Mouse (Mus musculus): Measurements from ENCODE around the gene Adgra1. TPM values are rescaled to one million over a fixed set of nuclear protein-coding genes. Genes with fewer than 3 reads are reported as not detected.

The Adgra1 gene
- polyA plus RNA-seq, 1 experiment from 2014 or later, result not detected

DNA sequence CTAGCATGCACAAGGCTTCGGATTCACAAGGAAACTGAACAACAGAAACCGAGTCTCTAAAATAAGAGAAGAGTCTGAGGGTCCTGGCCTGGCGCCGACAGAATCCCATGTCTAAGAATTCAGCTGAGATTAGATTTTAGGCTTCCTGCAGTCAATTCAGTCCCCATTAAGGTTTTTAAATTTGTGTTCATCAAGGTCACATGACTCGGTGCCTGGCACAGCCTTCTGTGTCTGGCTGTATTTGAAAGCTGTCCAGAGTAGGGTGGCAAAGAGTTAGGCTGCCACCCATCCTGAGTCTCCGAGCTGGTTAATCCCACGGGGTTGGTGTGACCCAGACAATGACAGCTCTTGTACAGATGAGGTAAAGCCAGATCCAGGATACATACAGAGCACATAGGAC is 62.8 kb downstream of the Adgra1 start:
- Histone ChIP-seq H3K27me3 (ENCODE audit: control insufficient read depth, insufficient read depth, low read depth, low read length) (peaks cover 30% of the 10 kb centered on the region), H3K4me2 (ENCODE audit: low read depth, low read length) (no peak overlapping the region), H3K9ac (ENCODE audit: low read length) (no peak overlapping the region), H3K9me3 (ENCODE audit: control insufficient read depth, low read length) (no peaks in the 10 kb centered on the region), H3K27ac (ENCODE audit: low read length) (no peak overlapping the region), H3K4me3 (ENCODE audit: low read length) (no peak overlapping the region), H3K36me3 (ENCODE audit: control insufficient read depth, insufficient read depth, low read length) (no peaks in the 10 kb centered on the region), H3K4me1 (replicated peaks; ENCODE audit: control insufficient read depth, insufficient read depth, low read length) (no peaks in the 10 kb centered on the region)
- no peak for ATAC-seq (ENCODE audit: low read depth)
- 76% methylated on average over 7 of the region's 7 CpGs for WGBS

DNA sequence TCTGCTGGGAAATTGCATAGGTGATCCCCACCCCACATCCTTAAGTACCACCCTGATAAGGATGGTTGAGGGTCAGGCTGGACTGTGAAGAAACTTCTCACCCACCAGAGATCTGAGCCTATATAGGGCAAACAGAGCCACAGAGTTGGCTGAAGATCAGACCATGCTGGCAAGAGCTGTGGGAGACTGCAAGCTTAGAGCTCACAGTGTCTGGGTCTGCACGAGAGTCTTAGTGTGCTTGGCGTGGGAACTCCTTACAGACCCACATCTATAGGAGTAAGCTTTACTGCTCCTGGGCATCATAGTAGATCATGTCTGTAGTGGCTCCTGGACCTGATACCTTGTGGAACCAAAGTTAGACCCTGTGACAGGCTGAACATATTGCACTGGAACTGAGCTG is 64.6 kb downstream of the Adgra1 start:
- Histone ChIP-seq H3K27me3 (ENCODE audit: control insufficient read depth, insufficient read depth, low read depth, low read length) (peaks cover 25% of the 10 kb centered on the region), H3K36me3 (ENCODE audit: control insufficient read depth, insufficient read depth, low read length) (no peaks in the 10 kb centered on the region), H3K4me1 (replicated peaks; ENCODE audit: control insufficient read depth, insufficient read depth, low read length) (no peaks in the 10 kb centered on the region), H3K4me2 (ENCODE audit: low read depth, low read length) (no peak overlapping the region), H3K9ac (ENCODE audit: low read length) (no peak overlapping the region), H3K27ac (ENCODE audit: low read length) (no peak overlapping the region), H3K4me3 (ENCODE audit: low read length) (no peak overlapping the region), H3K9me3 (ENCODE audit: control insufficient read depth, low read length) (no peaks in the 10 kb centered on the region)
- ATAC-seq (ENCODE audit: low read depth), result no peak
- WGBS, result 80% methylated on average over 2 of the region's 2 CpGs

DNA sequence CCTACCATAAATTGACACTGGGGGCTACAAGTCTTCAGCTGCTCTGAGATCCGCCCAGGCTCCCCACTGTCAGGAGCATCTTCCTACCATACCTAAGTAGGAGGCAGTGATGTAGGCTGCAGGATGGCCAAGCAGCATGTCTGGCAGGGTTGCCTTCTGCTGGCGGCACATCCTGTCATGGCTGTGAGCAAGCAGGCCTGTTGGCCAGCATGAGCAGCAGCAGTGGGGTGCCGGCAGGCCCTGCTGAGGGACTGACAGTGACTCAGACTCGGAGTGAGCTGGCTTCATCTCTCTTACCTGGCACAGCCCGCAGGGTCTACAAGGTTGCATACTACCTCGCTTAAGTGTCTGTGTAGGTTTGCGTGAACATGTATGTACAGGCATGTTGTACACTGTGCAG is 65.5 kb downstream of the Adgra1 start:
- H3K4me1 ChIP-seq (replicated peaks; ENCODE audit: control insufficient read depth, insufficient read depth, low read length), result no peaks in the 10 kb centered on the region
- H3K4me2 ChIP-seq (ENCODE audit: low read depth, low read length), result no peak overlapping the region
- WGBS, result 72% methylated on average over 7 of the region's 7 CpGs
- H3K27ac ChIP-seq (ENCODE audit: low read length), result no peak overlapping the region
- H3K4me3 ChIP-seq (ENCODE audit: low read length), result no peak overlapping the region
- no peaks in the 10 kb centered on the region for H3K9me3 ChIP-seq (ENCODE audit: control insufficient read depth, low read length)
- ATAC-seq (ENCODE audit: low read depth), result no peak
- H3K27me3 ChIP-seq (ENCODE audit: control insufficient read depth, insufficient read depth, low read depth, low read length), result peaks cover 17% of the 10 kb centered on the region
- no peaks in the 10 kb centered on the region for H3K36me3 ChIP-seq (ENCODE audit: control insufficient read depth, insufficient read depth, low read length)
- H3K9ac ChIP-seq (ENCODE audit: low read length), result no peak overlapping the region

DNA sequence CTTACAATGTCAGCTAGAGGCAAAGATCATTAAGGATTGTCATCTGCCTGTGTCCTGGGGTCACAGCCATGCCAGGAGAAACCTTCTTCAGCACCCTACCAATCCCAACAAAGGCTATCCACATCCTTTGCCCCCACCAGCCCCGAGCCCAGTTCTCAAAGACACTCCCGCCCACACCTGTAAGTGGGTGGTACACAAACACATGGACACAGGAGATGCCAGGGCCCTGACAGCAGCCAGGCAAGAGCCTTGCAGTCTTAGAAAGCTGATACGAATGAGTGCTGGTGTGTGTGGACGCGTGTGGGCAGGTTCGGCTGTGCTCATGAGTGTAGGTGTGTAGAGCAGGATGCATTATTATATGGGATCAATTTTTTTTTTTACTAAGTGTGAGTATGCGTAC is 66.5 kb downstream of the Adgra1 start:
- Histone ChIP-seq H3K4me1 (replicated peaks; ENCODE audit: control insufficient read depth, insufficient read depth, low read length) (no peaks in the 10 kb centered on the region), H3K36me3 (ENCODE audit: control insufficient read depth, insufficient read depth, low read length) (no peaks in the 10 kb centered on the region), H3K9ac (ENCODE audit: low read length) (no peak overlapping the region), H3K27ac (ENCODE audit: low read length) (no peak overlapping the region), H3K4me2 (ENCODE audit: low read depth, low read length) (no peak overlapping the region), H3K4me3 (ENCODE audit: low read length) (no peak overlapping the region), H3K27me3 (ENCODE audit: control insufficient read depth, insufficient read depth, low read depth, low read length) (peaks cover 16% of the 10 kb centered on the region), H3K9me3 (ENCODE audit: control insufficient read depth, low read length) (no peaks in the 10 kb centered on the region)
- 91% methylated on average over 7 of the region's 7 CpGs for WGBS
- ATAC-seq (ENCODE audit: low read depth), result no peak

DNA sequence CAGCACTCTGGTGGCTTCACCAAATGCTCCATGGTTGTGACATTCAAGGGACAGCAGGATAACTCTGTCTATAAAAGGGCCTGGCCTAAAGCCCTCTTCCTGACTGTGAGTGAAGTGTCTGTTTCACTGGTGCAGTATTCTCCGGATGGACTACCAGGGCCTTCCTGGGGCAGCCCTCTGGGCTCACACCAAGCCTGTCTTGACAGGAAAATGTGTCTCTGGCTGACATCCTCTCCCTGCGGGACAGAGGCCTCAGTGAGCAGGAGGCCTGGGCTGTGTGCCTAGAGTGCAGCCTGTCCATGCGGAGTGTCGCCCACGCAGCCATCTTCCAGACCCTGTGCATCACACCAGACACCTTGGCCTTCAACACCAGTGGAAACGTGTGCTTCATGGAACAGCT is 66.9 kb downstream of the Adgra1 start:
- Histone ChIP-seq H3K9me3 (ENCODE audit: control insufficient read depth, low read length) (no peaks in the 10 kb centered on the region), H3K4me1 (replicated peaks; ENCODE audit: control insufficient read depth, insufficient read depth, low read length) (no peaks in the 10 kb centered on the region), H3K27ac (ENCODE audit: low read length) (no peak overlapping the region), H3K36me3 (ENCODE audit: control insufficient read depth, insufficient read depth, low read length) (no peaks in the 10 kb centered on the region), H3K9ac (ENCODE audit: low read length) (no peak overlapping the region), H3K4me3 (ENCODE audit: low read length) (no peak overlapping the region), H3K4me2 (ENCODE audit: low read depth, low read length) (no peak overlapping the region), H3K27me3 (ENCODE audit: control insufficient read depth, insufficient read depth, low read depth, low read length) (peaks cover 13% of the 10 kb centered on the region)
- ATAC-seq (ENCODE audit: low read depth), result no peak
- 78% methylated on average over 6 of the region's 6 CpGs for WGBS

DNA sequence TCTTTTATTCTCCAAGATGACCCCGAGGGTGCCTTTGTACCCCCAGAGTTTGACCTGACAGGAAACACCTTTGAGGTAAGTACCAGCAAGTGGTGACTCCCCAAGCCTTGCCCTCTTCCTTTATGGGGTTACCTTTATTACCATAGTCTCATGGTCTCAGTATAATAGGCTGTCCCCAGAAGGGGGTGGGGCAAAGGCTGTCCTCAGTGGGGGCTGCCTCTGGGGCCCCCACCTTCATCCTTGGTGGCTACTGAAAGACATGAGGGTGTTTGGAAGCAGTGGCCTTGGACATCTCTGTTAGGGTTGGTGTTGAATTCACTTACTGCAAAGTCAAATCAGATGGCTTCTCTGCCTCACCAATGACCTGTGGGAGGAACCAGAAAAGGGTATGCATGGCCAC is 68.0 kb downstream of the Adgra1 start:
- Histone ChIP-seq H3K9me3 (ENCODE audit: control insufficient read depth, low read length) (no peaks in the 10 kb centered on the region), H3K27me3 (ENCODE audit: control insufficient read depth, insufficient read depth, low read depth, low read length) (peaks cover 9% of the 10 kb centered on the region), H3K4me3 (ENCODE audit: low read length) (no peak overlapping the region), H3K9ac (ENCODE audit: low read length) (no peak overlapping the region), H3K36me3 (ENCODE audit: control insufficient read depth, insufficient read depth, low read length) (no peaks in the 10 kb centered on the region), H3K4me2 (ENCODE audit: low read depth, low read length) (no peak overlapping the region), H3K27ac (ENCODE audit: low read length) (no peak overlapping the region), H3K4me1 (replicated peaks; ENCODE audit: control insufficient read depth, insufficient read depth, low read length) (no peaks in the 10 kb centered on the region)
- no peak for ATAC-seq (ENCODE audit: low read depth)
- WGBS, result 32% methylated on average over 1 of the region's 1 CpGs

DNA sequence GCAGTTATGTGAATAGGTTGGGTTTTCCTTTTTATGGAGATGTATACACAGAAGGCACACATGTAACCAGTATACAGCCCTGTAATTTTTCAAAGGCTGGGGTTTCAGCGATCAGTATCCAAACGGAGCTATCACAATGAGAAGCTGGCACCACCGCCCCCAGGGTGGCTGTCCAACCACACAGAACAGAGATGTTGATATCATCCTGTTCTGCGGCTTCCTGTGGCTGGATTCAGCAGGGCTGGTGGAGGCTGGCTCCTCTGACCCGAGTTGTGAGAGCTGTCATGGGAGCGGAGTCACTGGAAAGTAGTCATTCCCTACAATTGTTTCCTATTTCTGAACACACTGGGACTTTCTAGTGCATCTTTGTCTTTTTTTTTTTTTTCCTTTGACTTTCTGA is 71.3 kb downstream of the Adgra1 start:
- 20% methylated on average over 6 of the region's 6 CpGs for WGBS
- no peak overlapping the region for H3K4me2 ChIP-seq (ENCODE audit: low read depth, low read length)
- ATAC-seq (ENCODE audit: low read depth), result no peak

DNA sequence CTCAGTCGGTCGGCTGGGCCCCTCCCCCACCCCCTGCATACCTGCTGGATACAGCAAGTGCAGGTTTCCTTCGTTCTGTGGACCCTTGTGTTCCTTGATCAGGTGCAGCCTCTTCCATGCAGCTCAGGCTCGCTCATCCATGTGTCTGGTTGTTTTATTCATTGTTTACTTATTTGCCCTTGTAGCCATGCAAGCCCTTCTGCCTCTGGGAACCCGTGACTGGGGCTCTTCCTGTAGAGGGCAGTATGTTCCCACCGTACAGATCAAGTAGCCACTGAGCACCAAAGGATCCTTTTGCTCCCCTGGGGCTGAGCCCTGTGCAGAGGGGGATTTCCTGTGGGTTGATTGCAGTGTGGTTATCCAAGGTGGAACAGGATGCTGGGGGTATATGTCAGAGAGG is 71.7 kb downstream of the Adgra1 start:
- Histone ChIP-seq H3K4me1 (replicated peaks; ENCODE audit: control insufficient read depth, insufficient read depth, low read length) (no peaks in the 10 kb centered on the region), H3K27ac (ENCODE audit: low read length) (no peak overlapping the region), H3K4me3 (ENCODE audit: low read length) (no peak overlapping the region), H3K4me2 (ENCODE audit: low read depth, low read length) (no peak overlapping the region), H3K9ac (ENCODE audit: low read length) (no peak overlapping the region), H3K9me3 (ENCODE audit: control insufficient read depth, low read length) (no peaks in the 10 kb centered on the region), H3K27me3 (ENCODE audit: control insufficient read depth, insufficient read depth, low read depth, low read length) (peaks cover 9% of the 10 kb centered on the region), H3K36me3 (ENCODE audit: control insufficient read depth, insufficient read depth, low read length) (no peaks in the 10 kb centered on the region)
- ATAC-seq (ENCODE audit: low read depth), result no peak
- 3% methylated on average over 6 of the region's 6 CpGs for WGBS

More for the DNA sequence above, 71.3 kb downstream of the Adgra1 start:
- Histone ChIP-seq H3K36me3 (ENCODE audit: control insufficient read depth, insufficient read depth, low read length) (no peaks in the 10 kb centered on the region), H3K4me1 (replicated peaks; ENCODE audit: control insufficient read depth, insufficient read depth, low read length) (no peaks in the 10 kb centered on the region), H3K27ac (ENCODE audit: low read length) (no peak overlapping the region), H3K9ac (ENCODE audit: low read length) (no peak overlapping the region), H3K9me3 (ENCODE audit: control insufficient read depth, low read length) (no peaks in the 10 kb centered on the region), H3K4me3 (ENCODE audit: low read length) (no peak overlapping the region), H3K27me3 (ENCODE audit: control insufficient read depth, insufficient read depth, low read depth, low read length) (peaks cover 9% of the 10 kb centered on the region)

DNA sequence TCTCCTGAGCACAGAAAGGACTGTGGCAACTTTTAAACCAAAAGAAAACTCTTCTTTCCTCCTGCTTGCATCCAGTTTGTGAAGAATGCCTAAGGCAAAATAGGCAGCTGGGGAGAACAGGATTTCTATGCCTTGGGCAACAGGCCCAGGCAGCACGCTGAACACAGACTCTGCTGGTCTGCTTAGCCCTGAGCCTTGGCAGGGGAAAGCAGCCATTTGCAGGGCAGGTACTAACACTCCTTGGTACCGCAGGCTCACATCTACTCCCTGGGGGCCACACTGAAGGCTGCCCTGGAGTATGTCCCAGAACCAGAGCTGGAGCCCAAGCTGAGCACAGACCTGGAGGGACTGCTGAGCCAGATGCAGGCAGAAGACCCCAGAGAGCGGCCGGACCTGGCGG is 74.2 kb downstream of the Adgra1 start:
- 64% methylated on average over 5 of the region's 5 CpGs for WGBS
- H3K4me3 ChIP-seq (ENCODE audit: low read length), result no peak overlapping the region
- no peaks in the 10 kb centered on the region for H3K36me3 ChIP-seq (ENCODE audit: control insufficient read depth, insufficient read depth, low read length)
- no peak overlapping the region for H3K27ac ChIP-seq (ENCODE audit: low read length)
- H3K27me3 ChIP-seq (ENCODE audit: control insufficient read depth, insufficient read depth, low read depth, low read length), result peaks cover 15% of the 10 kb centered on the region
- H3K9me3 ChIP-seq (ENCODE audit: control insufficient read depth, low read length), result no peaks in the 10 kb centered on the region
- no peaks in the 10 kb centered on the region for H3K4me1 ChIP-seq (replicated peaks; ENCODE audit: control insufficient read depth, insufficient read depth, low read length)
- no peak overlapping the region for H3K4me2 ChIP-seq (ENCODE audit: low read depth, low read length)
- ATAC-seq (ENCODE audit: low read depth), result no peak
- H3K9ac ChIP-seq (ENCODE audit: low read length), result no peak overlapping the region

DNA sequence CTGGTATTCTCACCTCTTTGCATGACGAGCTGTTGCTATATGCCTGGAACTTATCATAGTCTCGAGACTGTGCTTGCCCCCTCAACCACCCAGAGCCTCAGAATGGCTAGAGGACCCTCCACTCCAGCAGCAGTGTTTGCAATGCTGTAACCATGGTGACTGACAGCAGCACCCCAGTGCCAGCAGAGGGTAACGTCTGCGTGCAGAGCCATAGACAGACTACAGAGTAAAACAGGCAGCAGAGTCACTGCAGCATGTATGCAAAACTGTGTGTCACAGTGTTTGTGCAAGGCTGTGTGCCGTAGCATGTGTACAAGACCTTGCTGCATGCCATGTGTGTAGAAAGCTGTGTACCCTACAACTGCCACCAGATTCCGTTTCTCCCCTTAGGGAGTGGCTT is 75.5 kb downstream of the Adgra1 start:
- no peak overlapping the region for H3K9ac ChIP-seq (ENCODE audit: low read length)
- peaks cover 19% of the 10 kb centered on the region for H3K27me3 ChIP-seq (ENCODE audit: control insufficient read depth, insufficient read depth, low read depth, low read length)
- no peaks in the 10 kb centered on the region for H3K36me3 ChIP-seq (ENCODE audit: control insufficient read depth, insufficient read depth, low read length)
- ATAC-seq (ENCODE audit: low read depth), result no peak
- 34% methylated on average over 6 of the region's 6 CpGs for WGBS
- no peaks in the 10 kb centered on the region for H3K4me1 ChIP-seq (replicated peaks; ENCODE audit: control insufficient read depth, insufficient read depth, low read length)
- H3K4me2 ChIP-seq (ENCODE audit: low read depth, low read length), result no peak overlapping the region
- H3K27ac ChIP-seq (ENCODE audit: low read length), result no peak overlapping the region
- no peak overlapping the region for H3K4me3 ChIP-seq (ENCODE audit: low read length)
- no peaks in the 10 kb centered on the region for H3K9me3 ChIP-seq (ENCODE audit: control insufficient read depth, low read length)
